Mouse (Mus musculus): ENCODE measurements around the gene Cpsf4l. TPM values are rescaled to one million over a fixed set of nuclear protein-coding genes. Genes with fewer than 3 reads are reported as not detected.

Cpsf4l gene
- polyA plus RNA-seq, 2 experiments, result 0.02 to 0.11 TPM

GRCm38 (mm10) chr11:113725235-113726048, 15.6 kb upstream of the Cpsf4l start:
- ATAC-seq (ENCODE audit: insufficient read depth) (no peak), DNase-seq (ENCODE audit: low read depth in 3 of 3, low spot score in 3 of 3) (no peak)
- no peak overlapping the region for H3K4me3 ChIP-seq (ENCODE audit: insufficient read depth in 1 of 2, low read depth in 2 of 2, low read length in 2 of 2)
- H3K27ac ChIP-seq, result no peak overlapping the region
- no peaks in the 10 kb centered on the region for H3K9me3 ChIP-seq (ENCODE audit: control insufficient read depth, low read length)
- no peak overlapping the region for H3K9ac ChIP-seq (replicated peaks)
- TF ChIP-seq CTCF (IDR thresholded peaks at IDR 0.05; ENCODE audit: low read depth) (no peak), EP300 (IDR thresholded peaks at IDR 0.05; ENCODE audit: low read depth) (no peak)
- H3K27me3 ChIP-seq (ENCODE audit: control insufficient read depth, insufficient read depth, low read length), result no peaks in the 10 kb centered on the region
- H3K4me2 ChIP-seq (ENCODE audit: low read depth), result no peak overlapping the region
- peaks cover 30% of the 10 kb centered on the region for H3K36me3 ChIP-seq (replicated peaks; ENCODE audit: control insufficient read depth, insufficient read depth, low read depth)
- no peaks in the 10 kb centered on the region for H3K4me1 ChIP-seq (replicated peaks; ENCODE audit: control insufficient read depth in 2 of 2, insufficient read depth in 2 of 2, low read length in 1 of 2)
- WGBS (ENCODE audit: insufficient replicate concordance), result 90% methylated on average over 4 of the region's 4 CpGs

- no peaks in the 10 kb centered on the region for H3K27me3 ChIP-seq (ENCODE audit: control insufficient read depth, insufficient read depth, low read length)
- no peaks in the 10 kb centered on the region for H3K9me3 ChIP-seq (ENCODE audit: control insufficient read depth, low read length)
- DNase-seq (ENCODE audit: low read depth in 3 of 3, low spot score in 3 of 3) (no peak), ATAC-seq (ENCODE audit: insufficient read depth) (no peak)
- H3K9ac ChIP-seq (replicated peaks), result no peak overlapping the region
- H3K4me1 ChIP-seq (replicated peaks; ENCODE audit: control insufficient read depth in 2 of 2, insufficient read depth in 2 of 2, low read length in 1 of 2), result no peaks in the 10 kb centered on the region
- H3K4me2 ChIP-seq (ENCODE audit: low read depth), result no peak overlapping the region
- TF ChIP-seq CTCF (IDR thresholded peaks at IDR 0.05; ENCODE audit: low read depth) (no peak), EP300 (IDR thresholded peaks at IDR 0.05; ENCODE audit: low read depth) (no peak)
- no peak overlapping the region for H3K27ac ChIP-seq
- no peak overlapping the region for H3K4me3 ChIP-seq (ENCODE audit: insufficient read depth in 1 of 2, low read depth in 2 of 2, low read length in 2 of 2)
- peaks cover 11% of the 10 kb centered on the region for H3K36me3 ChIP-seq (replicated peaks; ENCODE audit: control insufficient read depth, insufficient read depth, low read depth)
- WGBS (ENCODE audit: insufficient replicate concordance), result 53% methylated on average over 14 of the region's 14 CpGs
Observed at GRCm38 (mm10) chr11:113722405-113723090, 12.7 kb upstream of the Cpsf4l start.

- TF ChIP-seq CTCF (IDR thresholded peaks at IDR 0.05; ENCODE audit: low read depth), result no peak
- TF ChIP-seq EP300 (IDR thresholded peaks at IDR 0.05; ENCODE audit: low read depth), result no peak
- no peaks in the 10 kb centered on the region for H3K27me3 ChIP-seq (ENCODE audit: control insufficient read depth, insufficient read depth, low read length)
- ATAC-seq (ENCODE audit: insufficient read depth), result no peak
- H3K36me3 ChIP-seq (replicated peaks; ENCODE audit: control insufficient read depth, insufficient read depth, low read depth), result no peaks in the 10 kb centered on the region
- no peak overlapping the region for H3K4me3 ChIP-seq (ENCODE audit: insufficient read depth in 1 of 2, low read depth in 2 of 2, low read length in 2 of 2)
- WGBS (ENCODE audit: insufficient replicate concordance), result 51% methylated on average over 16 of the region's 16 CpGs
- H3K9ac ChIP-seq (replicated peaks), result no peak overlapping the region
- no peak overlapping the region for H3K4me2 ChIP-seq (ENCODE audit: low read depth)
- no peaks in the 10 kb centered on the region for H3K4me1 ChIP-seq (replicated peaks; ENCODE audit: control insufficient read depth in 2 of 2, insufficient read depth in 2 of 2, low read length in 1 of 2)
- H3K9me3 ChIP-seq (ENCODE audit: control insufficient read depth, low read length), result no peaks in the 10 kb centered on the region
- DNase-seq (ENCODE audit: low read depth in 3 of 3, low spot score in 3 of 3), result no peak
- no peak overlapping the region for H3K27ac ChIP-seq
Observed at GRCm38 (mm10) chr11:113717767-113718424, 8.1 kb upstream of the Cpsf4l start.

- WGBS (ENCODE audit: insufficient replicate concordance), result 66% methylated on average over 2 of the region's 2 CpGs
- Histone ChIP-seq H3K36me3 (replicated peaks; ENCODE audit: control insufficient read depth, insufficient read depth, low read depth) (no peaks in the 10 kb centered on the region), H3K9ac (replicated peaks) (no peak overlapping the region), H3K27me3 (ENCODE audit: control insufficient read depth, insufficient read depth, low read length) (no peaks in the 10 kb centered on the region), H3K27ac (no peak overlapping the region), H3K4me3 (ENCODE audit: insufficient read depth in 1 of 2, low read depth in 2 of 2, low read length in 2 of 2) (no peak overlapping the region), H3K4me2 (ENCODE audit: low read depth) (no peak overlapping the region), H3K9me3 (ENCODE audit: control insufficient read depth, low read length) (no peaks in the 10 kb centered on the region), H3K4me1 (replicated peaks; ENCODE audit: control insufficient read depth in 2 of 2, insufficient read depth in 2 of 2, low read length in 1 of 2) (no peaks in the 10 kb centered on the region)
- TF ChIP-seq EP300 (IDR thresholded peaks at IDR 0.05; ENCODE audit: low read depth) (no peak), CTCF (IDR thresholded peaks at IDR 0.05; ENCODE audit: low read depth) (no peak)
- ATAC-seq (ENCODE audit: insufficient read depth), result no peak
- no peak for DNase-seq (ENCODE audit: low read depth in 3 of 3, low spot score in 3 of 3)
Observed at GRCm38 (mm10) chr11:113716132-113716531, 6.3 kb upstream of the Cpsf4l start.
